19 mouse cellular contexts compared by ENCODE assay signal in genomic region chr2:9860698-9861097, GRCm38 (mm10). TPM values are rescaled to one million over a fixed set of nuclear protein-coding genes. Genes with fewer than 3 reads are reported as not detected.
"Had no signal": no experiment of that assay in that cellular context is flagged by ENCODE, and none has a peak within 500 bp of the region (broad histone marks: within the 10 kb centered on the region; RNA-seq: fewer than 3 reads in every experiment).

No protein-coding gene starts in this region.

- H3K27me3 ChIP-seq: limb, embryonic 12.5 days; liver, embryonic 13.5 days; lung, embryonic 15.5 days; midbrain, embryonic 13.5 days; stomach, embryonic 15.5 days had no signal

- ATAC-seq: liver, postnatal 0 days; midbrain, embryonic 13.5 days had no signal

- DNase-seq: kidney, postnatal 10 days; kidney, postnatal 4 days; liver; liver, embryonic 13.5 days; liver, postnatal 0 days; lung, postnatal 14 days; thymus, postnatal 4 days had no signal

- H3K4me3 ChIP-seq: layer of hippocampus, adult 2 months; limb, embryonic 12.5 days; liver, embryonic 13.5 days; lung, embryonic 15.5 days; midbrain, embryonic 13.5 days; stomach, embryonic 15.5 days had no signal

- H3K36me3 ChIP-seq: limb, embryonic 12.5 days; liver, embryonic 13.5 days; lung, embryonic 15.5 days; midbrain, embryonic 13.5 days; stomach, embryonic 15.5 days had no signal

- H3K9me3 ChIP-seq: limb, embryonic 12.5 days; liver, embryonic 13.5 days; lung, embryonic 15.5 days; midbrain, embryonic 13.5 days; stomach, embryonic 15.5 days had no signal

- H3K4me1 ChIP-seq: liver, embryonic 13.5 days; lung, embryonic 15.5 days; midbrain, embryonic 13.5 days; stomach, embryonic 15.5 days had no signal

RNA-seq across cellular contexts. Expression of gene 4930412O13Rik, which starts 20.4 kb away (rescaled TPM):
- total RNA-seq: layer of hippocampus, adult 2 months; layer of hippocampus, postnatal 10 days; left cerebral cortex, postnatal 36 days had no signal
- polyA plus RNA-seq: limb, embryonic 12.5 days; liver, embryonic 13.5 days; liver, postnatal 0 days; lung, embryonic 15.5 days; macrophage; neural tube, embryonic 14.5 days; spleen, adult 2 months; stomach, embryonic 15.5 days; thymus, postnatal 0 days had no signal

RNA-seq across cellular contexts. Expression of gene 9230102O04Rik, which starts 28.6 kb away (rescaled TPM):
- total RNA-seq: layer of hippocampus, adult 2 months; layer of hippocampus, postnatal 10 days; left cerebral cortex, postnatal 36 days had no signal
- polyA plus RNA-seq: limb, embryonic 12.5 days; liver, embryonic 13.5 days; liver, postnatal 0 days; lung, embryonic 15.5 days; macrophage; spleen, adult 2 months; stomach, embryonic 15.5 days; testis, adult 2 months; thymus, postnatal 0 days had no signal

RNA-seq across cellular contexts. Expression of gene Gata3, which starts 29.1 kb away (rescaled TPM):
- total RNA-seq: layer of hippocampus, adult 2 months; left cerebral cortex, postnatal 36 days had no signal
- polyA plus RNA-seq: macrophage had no signal
